Mouse (Mus musculus) CH12F3 (cell line): ENCODE data around the gene Armh2.

Experiments
- in situ Hi-C: fragments of 300-500 bp; cut with MboI; formaldehyde crosslinking; loops from 2 replicates; pipeline ENCODE4 v1.14.3; 2020; ENCODE audit warnings: low sequenced_read_pairs

The Armh2 gene

DNA sequence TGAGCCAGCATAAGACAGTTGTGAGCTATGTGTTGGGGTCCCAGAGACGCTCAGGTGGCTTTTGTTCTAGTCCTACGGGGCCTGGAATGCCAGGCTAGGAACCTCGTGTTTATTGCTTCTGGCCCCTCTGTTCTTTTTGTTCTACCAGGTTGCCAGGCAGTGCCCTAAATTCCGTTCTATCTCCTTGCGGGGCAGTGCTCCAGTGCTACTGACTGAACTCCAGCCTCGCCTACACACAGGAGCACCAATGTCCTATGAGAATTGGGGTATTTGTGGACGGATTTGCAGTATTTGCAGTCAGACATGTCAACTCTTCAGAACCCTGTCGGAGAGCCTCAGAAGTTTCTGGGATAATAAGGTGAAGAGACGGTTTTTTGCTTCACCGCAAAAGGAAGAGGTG, at the start of gene Armh2:
TSS of gene Armh2 (plus strand) at position 205 of the 400 bp plus-strand sequence.
- in situ Hi-C loops = no loop called here

DNA sequence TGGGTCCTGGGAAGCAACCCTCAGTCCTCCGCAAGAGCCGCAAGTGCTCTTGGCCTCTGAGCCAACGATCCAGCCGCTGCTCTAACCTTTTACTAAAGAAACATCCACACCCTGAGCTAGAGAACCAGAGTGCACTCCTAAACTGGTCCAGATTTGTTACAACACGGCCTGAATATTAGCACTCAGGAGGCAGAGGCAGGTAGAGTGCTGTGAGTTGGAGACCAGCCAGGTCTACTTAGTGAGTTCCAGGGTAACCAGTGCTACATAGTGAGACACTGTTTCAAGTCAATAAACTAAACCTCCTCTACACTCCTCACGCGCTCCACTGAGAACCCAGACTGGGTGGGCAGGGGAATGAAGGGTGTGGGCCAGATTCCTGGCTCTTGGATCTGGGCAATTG, 47.7 kb upstream of the Armh2 start:
- in situ Hi-C loops = loop anchor here (25.0 kb wide), 1 partner anchor 356 kb away; the partner anchor contains the start of gene Cmah

DNA sequence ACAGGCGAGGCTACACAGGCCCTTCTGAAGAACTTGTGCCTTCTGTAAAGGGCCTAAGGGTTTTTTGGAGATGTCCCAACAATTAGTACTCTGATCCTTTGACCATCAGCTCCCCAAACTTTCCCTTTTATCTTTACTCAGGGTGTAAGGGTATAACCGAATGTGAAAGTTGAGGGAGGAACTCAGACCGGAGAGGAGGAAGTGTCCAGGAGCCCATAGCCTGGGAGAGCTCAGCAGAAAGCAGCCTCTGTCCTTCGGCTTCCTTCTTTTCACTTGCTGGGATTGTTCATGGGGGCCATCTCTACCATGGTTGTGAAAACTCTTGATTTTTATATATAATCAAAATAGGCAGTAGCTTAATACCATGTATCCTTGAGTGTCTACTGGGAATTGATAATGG, 42.3 kb upstream of the Armh2 start:
- in situ Hi-C loops = loop anchor here (25.0 kb wide), 1 partner anchor 361 kb away; the partner anchor contains the start of gene Cmah

DNA sequence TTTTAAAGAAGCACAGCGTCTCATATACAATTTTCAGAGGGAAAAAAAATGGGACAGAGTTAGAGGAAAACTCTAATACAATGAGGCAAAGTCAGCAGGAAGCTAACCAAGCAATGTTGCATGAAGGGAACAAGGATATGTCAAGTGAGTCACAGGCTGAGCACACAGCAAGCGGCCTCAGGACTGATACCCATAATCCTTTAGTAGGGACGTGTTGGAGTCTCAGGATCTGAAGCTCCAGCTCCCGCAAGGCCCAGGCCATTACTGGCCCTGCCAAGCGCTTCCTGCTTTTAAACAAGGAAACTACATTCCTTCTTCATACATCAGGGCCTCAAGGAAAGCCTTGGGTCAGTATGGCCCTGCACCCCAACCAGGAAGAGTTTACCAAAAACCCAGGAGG, 38.9 kb upstream of the Armh2 start:
- in situ Hi-C loops = no loop called here

DNA sequence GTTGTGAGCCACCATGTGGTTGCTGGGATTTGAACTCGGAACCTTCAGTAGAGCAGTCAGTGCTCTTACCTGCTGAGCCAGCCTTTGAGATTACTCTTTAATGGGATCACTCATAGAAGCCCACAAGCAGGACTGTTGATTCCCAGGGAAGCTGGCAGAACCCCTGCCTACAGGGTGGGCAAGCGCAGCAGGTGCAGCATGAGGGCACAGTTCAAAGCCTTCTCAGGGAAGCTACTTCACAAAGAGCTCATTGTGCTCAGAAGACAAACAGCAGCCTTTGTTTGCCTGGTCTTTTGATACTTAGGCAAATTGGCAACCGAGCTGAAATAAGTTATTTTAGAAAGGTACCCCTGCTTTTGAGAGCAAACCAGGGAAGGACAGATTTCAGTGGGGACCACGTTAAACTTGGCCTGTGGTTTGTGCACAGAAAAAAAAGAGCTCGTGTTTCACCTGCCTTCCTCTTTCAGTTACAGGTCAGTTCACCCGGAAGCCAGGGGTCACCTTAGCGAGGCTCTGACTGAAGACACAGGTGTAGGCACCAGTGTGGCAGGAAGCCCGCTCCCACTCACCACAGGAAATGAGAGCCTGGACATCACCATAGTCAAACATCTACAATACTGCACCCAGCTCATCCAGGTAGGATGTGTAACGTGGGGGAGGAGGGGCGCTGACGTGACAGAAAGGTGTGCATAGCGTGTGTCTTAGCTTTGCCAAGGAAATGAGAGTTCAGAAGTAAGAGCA, 31.2 kb upstream of the Armh2 start:
- in situ Hi-C loops = no loop called here

DNA sequence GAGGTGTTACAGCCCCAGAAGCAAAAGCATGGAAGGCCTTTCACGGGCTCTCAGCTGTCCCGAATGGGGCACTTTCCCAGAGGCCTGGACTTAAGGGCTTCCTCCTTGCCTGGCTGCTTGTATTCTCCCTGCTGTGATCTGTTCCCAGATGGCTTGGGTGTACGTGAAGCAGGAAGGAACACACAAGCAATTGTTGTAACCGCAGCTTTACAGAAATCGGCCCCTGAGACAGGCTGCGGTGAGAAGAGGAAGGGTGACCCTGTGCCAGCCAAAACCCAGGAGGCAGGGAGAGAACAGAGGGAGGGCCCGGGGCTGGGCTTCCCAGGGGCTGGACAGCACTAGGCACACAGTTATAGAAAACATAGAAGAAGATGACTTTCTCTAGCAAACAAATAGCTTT, 30.1 kb upstream of the Armh2 start:
- in situ Hi-C loops = no loop called here

DNA sequence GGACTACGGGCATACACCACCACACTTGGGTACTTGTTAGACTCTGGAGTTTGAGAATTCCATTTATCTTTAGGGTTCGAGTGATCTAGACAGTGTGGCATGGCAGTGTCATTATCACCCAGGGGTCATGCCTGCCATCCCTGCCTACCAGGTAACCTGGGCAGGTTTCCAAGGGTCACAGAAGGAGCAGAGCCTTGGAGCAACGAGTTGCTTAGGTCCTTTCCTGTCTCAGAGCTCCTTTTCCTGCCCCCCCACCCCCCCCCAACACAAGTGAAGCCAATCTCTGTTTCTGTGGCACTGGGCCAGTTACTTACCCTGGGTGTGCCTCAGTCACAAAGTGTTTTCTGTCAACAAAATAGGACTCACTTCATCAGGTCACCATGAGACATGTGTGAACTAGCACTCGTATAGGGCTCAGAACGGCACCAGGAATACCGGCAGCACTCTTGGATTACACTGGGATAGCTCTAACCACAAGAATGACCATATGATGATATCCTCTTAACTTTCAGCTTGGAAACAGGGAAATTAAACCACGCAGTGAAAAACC, 28.4 kb upstream of the Armh2 start:
- in situ Hi-C loops = no loop called here

DNA sequence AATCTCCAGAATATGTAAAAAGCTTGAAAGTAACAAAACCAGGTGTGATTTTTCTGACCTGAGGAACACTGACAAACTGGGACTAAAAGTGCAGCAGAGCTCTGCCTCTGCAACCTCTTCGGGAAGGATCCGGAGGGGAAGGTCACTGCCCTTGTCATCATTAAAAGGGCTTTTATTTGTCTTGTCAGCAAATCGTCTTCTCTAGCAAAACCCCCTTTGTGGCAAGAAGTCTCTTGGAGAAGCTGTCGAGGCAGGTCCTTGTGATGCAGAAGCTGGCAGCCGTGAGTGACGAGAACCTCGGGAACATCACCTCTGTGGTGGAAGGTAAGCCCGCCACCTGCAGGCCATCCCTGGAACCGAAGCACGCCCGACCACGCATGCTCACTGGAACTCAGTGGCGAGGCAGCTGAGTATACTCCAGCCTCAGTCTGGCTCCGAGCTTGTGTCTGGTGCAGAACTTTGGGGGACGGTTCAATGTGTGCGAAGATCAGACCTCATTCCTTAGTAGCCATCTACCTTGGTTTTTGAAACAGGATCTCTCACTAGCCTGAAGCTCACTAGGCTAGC, 27.5 kb upstream of the Armh2 start:
- in situ Hi-C loops = no loop called here

DNA sequence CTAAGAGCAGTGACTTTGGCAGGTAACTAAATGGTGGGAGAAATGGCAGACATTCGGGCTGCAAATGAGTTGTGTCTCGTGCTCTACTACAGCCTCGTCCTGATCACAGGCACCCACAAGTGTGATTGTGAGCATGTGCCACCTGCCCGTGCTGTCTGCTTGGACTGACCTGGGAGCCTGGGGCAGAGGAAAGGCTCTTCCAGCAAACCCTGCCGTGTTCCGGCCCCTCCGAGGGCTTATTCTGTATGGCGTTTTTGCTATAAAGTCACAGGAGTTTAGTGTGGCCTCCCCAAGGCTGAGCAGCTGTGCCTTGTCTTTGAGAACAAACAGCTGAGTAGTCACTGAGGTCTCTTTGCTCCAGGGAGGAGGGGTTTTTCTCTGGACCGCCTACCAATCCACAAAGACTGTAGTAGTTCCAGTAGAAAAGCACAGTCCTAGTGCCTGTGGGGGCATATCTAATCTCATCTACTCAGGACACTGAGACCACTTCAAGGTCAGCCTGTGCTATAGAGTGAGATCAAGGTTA, 26.6 kb upstream of the Armh2 start:
- in situ Hi-C loops = no loop called here

DNA sequence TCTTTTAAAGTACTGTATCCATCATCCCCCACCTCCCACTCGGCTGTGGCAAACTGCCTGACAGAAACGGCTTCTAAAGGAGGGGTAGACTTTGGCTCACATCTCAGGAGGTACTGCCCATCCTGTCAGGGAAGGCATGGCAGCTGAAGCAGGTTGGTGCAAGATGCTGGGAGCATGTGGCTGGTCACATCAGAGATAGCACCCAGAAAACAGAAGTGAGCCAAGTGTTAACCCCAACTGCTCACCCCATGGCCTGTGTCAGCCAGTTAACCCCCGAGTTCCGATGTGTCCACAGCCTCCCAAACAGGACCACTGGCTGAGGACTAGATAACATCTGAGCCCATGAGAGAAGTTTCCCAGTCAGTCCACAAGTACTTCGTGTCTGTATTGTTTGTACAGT, 25.4 kb upstream of the Armh2 start:
- in situ Hi-C loops = no loop called here

DNA sequence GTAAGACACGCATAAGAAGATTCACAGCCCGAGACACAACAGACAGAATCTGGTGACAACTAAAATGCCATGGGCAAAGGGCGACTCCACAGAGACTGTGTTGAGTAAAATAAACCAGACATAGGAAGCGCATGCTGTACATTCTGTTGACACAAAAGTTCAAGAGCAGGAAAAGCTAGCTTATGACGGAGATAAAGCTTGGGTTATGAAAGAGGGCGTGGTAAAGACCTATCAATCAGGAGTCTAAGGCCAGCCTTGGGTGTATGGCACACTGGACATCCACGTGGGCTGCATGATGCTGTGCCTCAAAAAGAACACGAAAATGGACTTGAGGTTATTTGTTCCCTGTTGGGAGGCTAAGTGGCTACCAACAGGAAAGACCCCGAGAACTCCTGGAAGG, 24.6 kb upstream of the Armh2 start:
- in situ Hi-C loops = no loop called here

DNA sequence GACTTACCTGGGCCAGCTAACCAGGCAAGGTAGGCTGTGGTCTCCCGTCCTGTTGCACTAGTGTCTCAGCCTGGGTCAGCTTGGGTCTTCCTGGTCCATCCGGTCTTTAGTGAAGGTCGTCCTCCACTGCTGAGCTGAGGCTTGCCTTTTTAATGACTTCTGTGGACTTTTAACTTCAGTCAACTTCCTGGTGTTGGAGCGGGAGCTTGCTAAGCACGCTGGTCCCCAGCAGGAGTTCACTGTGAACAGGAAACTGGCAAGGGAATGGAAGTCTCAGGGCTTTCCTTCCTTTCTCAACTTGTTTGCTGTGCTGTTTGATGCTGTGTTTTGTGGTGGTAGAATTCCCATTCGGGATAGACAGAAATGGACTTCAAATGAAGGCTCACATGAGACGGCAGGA, 23.4 kb upstream of the Armh2 start:
- in situ Hi-C loops = no loop called here

DNA sequence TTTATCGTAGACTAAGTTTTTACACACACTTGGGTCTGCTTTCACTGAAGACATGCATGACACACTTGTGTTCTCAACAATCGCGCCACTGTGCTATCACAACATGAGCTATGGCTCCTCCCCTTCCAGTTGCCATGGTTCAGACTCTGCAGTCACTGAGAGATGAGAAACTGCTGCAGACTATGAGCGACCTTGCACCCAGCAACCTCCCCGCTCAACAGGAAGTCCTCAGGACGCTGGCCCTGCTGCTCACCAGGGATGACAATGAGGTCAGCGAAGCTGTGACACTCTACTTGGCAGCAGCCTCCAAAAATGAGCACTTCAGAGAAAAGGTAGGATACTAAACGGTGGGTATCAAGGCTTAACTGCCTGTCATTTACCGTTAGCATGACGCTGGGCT, 19.5 kb upstream of the Armh2 start:
- in situ Hi-C loops = no loop called here

DNA sequence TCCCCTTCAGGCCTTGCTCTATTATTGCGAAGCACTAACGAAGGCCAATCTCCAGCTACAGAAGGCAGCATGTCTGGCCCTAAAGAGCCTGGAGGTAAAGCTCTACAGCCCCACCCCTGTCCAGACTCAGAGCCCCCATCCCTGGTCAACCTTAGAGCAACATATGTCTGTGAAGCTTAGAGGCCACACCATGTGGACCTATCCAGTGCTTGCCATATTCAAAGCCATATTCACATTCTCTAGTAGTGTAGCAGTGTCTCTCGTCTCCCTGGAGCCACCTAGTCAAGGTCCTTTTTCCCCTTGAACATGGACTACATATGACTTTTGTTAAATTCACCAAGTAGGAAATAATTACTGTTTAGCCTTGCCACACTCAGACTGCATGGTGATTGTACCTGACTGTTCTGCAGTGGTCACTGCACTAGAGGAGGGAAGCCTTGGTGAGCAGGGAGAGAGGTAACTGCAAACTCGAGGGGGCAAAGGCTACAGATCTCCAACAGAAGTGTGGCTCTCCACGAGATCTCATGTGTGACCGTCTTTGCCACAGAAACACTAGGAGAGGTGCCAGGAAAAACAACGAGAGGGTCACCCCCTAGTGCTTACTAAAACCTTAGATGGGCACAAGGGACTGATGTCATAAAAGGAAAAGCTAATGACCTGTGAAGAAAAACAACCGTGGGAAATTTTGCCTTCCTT, 17.2 kb upstream of the Armh2 start:
- in situ Hi-C loops = no loop called here

DNA sequence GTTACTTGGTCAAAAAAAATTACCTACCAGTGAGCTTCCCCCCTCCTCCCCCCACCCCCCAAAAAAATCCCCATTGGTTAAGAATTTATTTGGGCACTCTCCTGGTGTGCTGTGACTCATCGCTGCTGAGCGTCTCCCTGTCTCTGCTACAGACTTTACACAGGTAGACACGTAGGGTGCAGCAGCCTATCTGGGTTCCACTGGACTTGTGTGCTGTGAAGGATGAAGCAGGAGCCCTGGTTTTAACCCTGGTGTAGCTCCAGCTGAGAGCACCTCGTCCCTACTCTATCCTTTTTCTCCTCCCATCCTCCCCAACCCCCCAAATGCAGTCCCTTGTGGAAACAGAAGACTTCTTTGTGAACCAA, 16.7 kb upstream of the Armh2 start:
- in situ Hi-C loops = no loop called here

DNA sequence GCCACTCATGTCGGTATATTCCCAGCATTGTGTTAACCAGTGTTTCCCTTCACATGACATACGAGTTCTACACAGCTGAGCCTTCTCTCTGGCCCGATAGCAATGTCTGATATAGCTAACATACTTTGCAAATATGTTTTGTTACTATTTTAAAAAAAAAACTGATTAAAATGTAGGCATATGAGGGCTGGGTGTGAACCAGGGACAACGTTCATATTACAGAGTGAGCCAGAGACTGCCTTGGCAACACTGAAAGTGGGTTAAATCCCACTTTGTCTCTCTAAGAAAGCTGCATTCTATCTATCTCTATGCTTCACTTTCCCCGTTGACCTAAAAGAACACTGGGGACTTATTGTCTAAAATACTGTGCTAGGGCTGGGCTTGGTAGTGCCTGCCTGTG, 11.9 kb upstream of the Armh2 start:
- in situ Hi-C loops = no loop called here

DNA sequence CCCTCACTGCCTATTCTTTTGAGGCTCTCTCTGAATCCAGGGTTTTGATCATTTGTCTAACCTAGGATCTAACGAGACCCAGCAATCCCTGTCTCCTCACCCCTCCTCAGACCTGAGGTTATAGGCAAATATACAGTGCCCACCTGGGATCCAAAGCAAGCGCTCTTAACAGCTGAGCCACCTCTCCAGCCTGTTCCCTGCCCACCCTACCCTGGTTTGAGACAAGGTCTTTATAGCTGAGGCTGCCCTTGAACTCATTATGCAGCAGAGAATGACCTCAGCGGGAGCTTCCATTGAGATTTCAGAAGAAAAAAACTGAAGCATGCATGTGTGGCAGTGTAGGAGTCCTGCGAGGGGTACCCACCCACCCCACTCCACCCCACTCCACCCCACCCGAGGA, 6.5 kb upstream of the Armh2 start:
- in situ Hi-C loops = no loop called here

DNA sequence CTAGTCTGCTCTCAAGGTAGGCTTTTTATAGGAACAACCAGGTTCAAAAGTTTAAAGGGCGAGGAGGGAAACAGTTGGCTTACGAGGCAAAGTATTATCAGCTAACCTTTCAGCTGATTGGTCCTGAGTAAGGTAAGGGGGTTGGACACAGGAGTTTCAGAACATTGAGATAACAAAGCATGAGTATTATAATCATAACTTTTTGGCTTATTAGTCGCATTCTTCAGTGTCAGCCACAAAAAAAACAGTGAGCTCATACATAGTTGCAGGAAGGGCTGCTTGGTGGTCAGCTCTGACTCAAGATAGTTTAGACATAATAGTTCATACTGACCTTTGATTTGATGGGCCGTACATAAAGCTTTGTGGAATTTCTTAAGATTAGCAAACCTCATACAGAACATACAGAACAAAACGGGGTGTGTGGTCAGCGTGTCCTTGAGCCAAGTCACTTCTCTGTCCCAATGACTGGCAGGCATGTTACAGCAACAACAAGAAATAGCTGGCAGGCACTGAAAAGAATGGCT, 5.4 kb upstream of the Armh2 start:
- in situ Hi-C loops = no loop called here

DNA sequence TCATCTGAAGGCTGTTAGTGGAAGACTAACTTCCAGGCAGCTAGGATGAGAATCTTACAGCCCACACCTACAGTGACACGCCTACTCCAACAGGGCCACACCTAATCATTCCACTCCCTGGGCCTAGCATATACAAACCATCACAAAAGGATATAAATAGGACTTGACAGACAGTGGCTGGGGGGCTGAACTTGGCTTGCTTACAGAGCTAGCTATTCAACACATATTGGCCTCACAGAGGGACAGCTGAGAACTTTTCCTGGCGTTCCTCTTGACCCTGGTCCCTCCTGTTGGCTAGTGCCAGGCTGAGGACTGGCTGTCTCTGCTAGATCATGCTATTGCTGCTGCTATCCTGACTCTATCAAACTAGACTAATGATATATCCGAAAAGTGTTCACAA, 6.8 kb downstream of the Armh2 start:
- in situ Hi-C loops = no loop called here

DNA sequence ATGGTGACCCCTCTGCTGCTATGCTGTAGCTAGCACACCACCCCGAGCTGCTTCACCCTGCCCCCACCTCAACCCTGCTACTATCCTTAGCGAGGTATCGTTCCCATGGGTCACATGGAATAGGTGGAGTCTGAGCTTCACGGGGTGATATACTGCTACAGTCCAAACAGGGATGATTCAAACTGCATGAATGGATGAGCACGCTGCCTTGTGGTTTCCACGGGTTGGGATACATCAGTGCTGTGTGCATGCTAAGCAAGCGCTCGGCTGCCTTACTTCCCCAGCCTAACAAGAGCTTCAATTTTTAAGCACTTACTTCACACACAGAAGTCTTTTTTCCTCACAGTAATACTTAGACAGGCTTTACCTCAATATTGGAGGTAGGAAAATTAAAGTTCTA, 9.8 kb downstream of the Armh2 start:
- in situ Hi-C loops = no loop called here

DNA sequence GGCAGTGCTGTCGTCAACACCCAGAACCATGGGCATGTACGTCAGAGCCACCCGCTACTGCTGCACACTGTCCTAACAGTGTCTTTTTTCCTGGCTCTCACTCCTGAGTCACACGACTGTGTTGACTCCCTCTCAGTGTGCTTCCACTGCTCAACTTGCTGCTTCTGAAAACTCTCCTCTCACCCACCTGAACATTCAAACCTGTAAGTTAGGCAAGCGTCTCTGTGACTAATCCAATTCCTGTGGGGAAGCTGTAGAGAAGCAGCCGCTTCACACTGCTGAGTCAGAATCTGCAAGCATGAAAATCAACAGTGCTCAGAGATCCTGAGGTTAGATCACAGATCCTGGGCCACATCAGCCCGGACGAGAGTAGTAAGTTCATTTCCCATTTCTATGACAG, 10.4 kb downstream of the Armh2 start:
- in situ Hi-C loops = no loop called here

DNA sequence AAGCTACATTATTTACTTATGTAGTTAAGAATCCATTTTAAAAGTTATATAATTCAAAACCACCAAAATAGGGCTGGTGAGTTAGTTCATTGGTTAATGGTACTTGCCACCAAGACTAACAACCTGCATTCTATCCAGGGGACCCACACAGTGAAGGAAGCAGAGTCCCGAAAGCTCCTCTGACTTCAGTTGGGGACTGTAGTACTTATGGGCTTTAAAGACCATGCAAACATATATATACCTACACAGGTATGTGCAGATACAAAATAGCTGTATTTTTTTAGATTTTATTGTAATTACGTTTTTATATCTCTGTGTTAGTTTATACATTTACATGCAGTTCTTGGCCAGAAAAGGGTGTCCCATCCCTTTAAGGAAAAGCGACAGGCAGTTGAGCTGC, 15.7 kb downstream of the Armh2 start:
- in situ Hi-C loops = no loop called here
